Mouse (Mus musculus) lung, adult 2 months (tissue): ENCODE results near the gene Sesn3.

Experiments used
- CTCF ChIP-seq: fragments of 200-500 bp; IDR thresholded peaks from 2 replicates; pipeline ENCODE4 v1.5.1; 2011; ENCODE audit warnings: mild to moderate bottlenecking, low read length, control low read depth; ENCODE audit not compliant: insufficient read depth
- POLR2A ChIP-seq: fragments of 200-500 bp; IDR thresholded peaks from 2 replicates; pipeline ENCODE4 v1.6.1; 2011; ENCODE audit warnings: low read depth, mild to moderate bottlenecking, control low read depth, low read length, borderline replicate concordance; ENCODE audit errors: extremely low read depth

DNA sequence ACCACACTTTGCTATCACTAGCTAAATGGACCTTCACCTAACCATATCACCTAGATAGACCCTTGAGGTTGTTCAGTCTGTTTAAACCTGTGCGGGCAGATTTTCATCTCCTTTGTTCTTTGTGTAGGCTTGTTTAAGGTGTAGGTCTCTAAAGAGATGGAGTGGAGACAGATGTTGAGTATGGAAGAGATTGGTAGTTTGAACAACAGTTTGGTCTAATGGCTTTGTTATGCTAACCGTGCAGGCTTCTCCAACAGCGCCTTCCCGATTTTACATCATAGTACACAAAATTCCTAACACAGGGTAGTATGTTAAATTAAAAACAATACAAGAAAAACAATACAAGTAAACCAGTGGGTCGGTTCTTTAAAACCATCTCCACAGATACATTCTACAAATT is 281 bp upstream of the Sesn3 start:
- TF ChIP-seq CTCF (no peak), POLR2A (no peak)
